Mouse (Mus musculus) lung, postnatal 0 days (tissue): ENCODE results near the gene Ift140. TPM values are rescaled to one million over a fixed set of nuclear protein-coding genes. Genes with fewer than 3 reads are reported as not detected.

Source experiments
- ATAC-seq: fragments of 200-750 bp; cut with Nextera tagmentation; 2 replicates; pipeline ENCODE4 v1.8.0; 2017; ENCODE audit warnings: moderate library complexity
- DNase-seq: peaks from one replicate; pipeline ENCODE4 v3.0.0-alpha.2; 2016; ENCODE audit warnings: low spot score
- H3K27ac ChIP-seq: fragments of 300-500 bp; sonication (generic); 2 replicates; pipeline ENCODE4 v1.5.1; 2014; ENCODE audit warnings: antibody characterized with exemption, mild to moderate bottlenecking, low read length, mixed read lengths
- H3K27me3 ChIP-seq: fragments of 300-500 bp; sonication (generic); replicated peaks from 2 replicates; pipeline ENCODE4 v1.6.1; 2014; ENCODE audit warnings: low read length, mixed read lengths; ENCODE audit not compliant: insufficient read depth
- H3K36me3 ChIP-seq: fragments of 300-500 bp; sonication (generic); 2 replicates; pipeline ENCODE4 v1.6.1; 2014; ENCODE audit warnings: low read length, mixed read lengths; ENCODE audit not compliant: insufficient read depth
- H3K4me1 ChIP-seq: fragments of 300-500 bp; sonication (generic); 2 replicates; pipeline ENCODE4 v1.6.1; 2014; ENCODE audit warnings: antibody characterized with exemption, low read depth, low read length, mixed read lengths; ENCODE audit not compliant: insufficient read depth
- H3K4me2 ChIP-seq: fragments of 300-500 bp; sonication (generic); replicated peaks from 2 replicates; pipeline ENCODE4 v1.6.1; 2014; ENCODE audit warnings: low read depth, mild to moderate bottlenecking, low read length, moderate library complexity, mixed read lengths
- H3K4me3 ChIP-seq: fragments of 300-500 bp; sonication (generic); 2 replicates; pipeline ENCODE4 v1.5.1; 2014; ENCODE audit warnings: low read depth, low read length
- H3K9ac ChIP-seq: fragments of 300-500 bp; sonication (generic); replicated peaks from 2 replicates; pipeline ENCODE4 v1.6.1; 2014; ENCODE audit warnings: low read depth, mild to moderate bottlenecking
- H3K9me3 ChIP-seq: fragments of 300-500 bp; sonication (generic); 2 replicates; pipeline ENCODE4 v1.6.1; 2016; ENCODE audit warnings: low read length, mixed read lengths
- CTCF ChIP-seq: IDR thresholded peaks from 2 replicates; pipeline ENCODE4 v1.5.1; 2016; ENCODE audit warnings: antibody characterized with exemption, mild to moderate bottlenecking
- EP300 ChIP-seq: IDR thresholded peaks from 2 replicates; pipeline ENCODE4 v1.6.1; 2016; ENCODE audit warnings: antibody characterized with exemption, mild to moderate bottlenecking, control low read depth
- WGBS: fragments of 180-500 bp; shearing (Covaris S2); extraction: QIAGEN DNeasy Blood & Tissue Kit; methylation state at CpG from one replicate; pipeline ENCODE4 v1.1.7; 2014; 5-methylcytosine and 5-hydroxymethylcytosine counted together
- polyA plus RNA-seq: library from polyadenylated mRNA; unstranded; fragments of >200 nt; fragmentation: Nextera tagmentation; extraction: Ambion mirVana; gene quantifications from 2 replicates; pipeline ENCODE4 v1.2.1, GENCODE M21; 2015

The Ift140 gene
- polyA plus RNA-seq, 1 experiment from 2014 or later: 6.8 TPM

DNA sequence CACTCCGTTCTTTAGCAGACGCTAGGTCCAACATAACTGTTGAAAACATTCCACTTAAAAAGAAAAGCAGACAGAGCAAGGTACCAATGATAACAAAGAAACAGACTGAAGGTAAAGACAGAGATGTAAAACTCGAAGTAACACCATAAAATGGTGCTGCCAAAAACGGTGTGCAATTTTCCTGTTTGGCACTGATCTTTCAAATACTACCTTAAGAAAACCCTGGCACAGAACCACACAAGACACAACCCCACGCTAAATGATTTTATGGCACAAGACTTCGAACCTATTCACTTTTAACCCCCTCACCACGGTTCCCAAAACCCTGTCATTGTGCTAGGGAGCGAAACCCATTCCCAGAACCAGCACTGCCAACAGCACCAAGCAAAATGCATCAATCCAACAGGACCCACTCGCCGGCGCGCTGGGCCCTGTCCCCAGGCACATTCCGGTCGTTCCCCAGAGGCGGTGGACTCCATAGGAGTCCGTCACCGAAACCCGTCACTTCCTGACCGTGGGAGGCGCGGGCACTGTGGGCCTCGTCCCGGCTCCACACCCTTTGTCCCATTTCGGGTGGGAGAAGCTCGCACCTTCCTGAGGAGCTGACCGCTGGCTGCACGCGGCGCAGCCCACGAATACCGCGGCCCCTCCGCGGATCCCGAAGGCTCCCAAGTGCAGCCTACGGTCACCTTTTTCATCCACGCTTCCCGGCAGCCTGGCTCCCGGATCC is 879 bp upstream of the Ift140 start:
- peak overlapping the region; percentile 85 for H3K9ac ChIP-seq
- peak overlapping the region; percentile 96 for H3K4me3 ChIP-seq
- no peaks in the 10 kb centered on the region for H3K9me3 ChIP-seq
- H3K27ac ChIP-seq: peak overlapping the region; percentile 95
- H3K27me3 ChIP-seq: no peaks in the 10 kb centered on the region
- WGBS: under 1% methylated on average over 38 of the region's 39 CpGs
- 0 out of 2 replicates have a peak, but pooled peaks cover 3% of the 10 kb centered on the region for H3K36me3 ChIP-seq
- H3K4me1 ChIP-seq: peaks cover 5% of the 10 kb centered on the region; the same call in 1 of the 2 replicates
- DNase-seq (peak; percentile 63), ATAC-seq (peak; percentile 12)
- TF ChIP-seq CTCF: no peak
- H3K4me2 ChIP-seq: peak overlapping the region; percentile 95

DNA sequence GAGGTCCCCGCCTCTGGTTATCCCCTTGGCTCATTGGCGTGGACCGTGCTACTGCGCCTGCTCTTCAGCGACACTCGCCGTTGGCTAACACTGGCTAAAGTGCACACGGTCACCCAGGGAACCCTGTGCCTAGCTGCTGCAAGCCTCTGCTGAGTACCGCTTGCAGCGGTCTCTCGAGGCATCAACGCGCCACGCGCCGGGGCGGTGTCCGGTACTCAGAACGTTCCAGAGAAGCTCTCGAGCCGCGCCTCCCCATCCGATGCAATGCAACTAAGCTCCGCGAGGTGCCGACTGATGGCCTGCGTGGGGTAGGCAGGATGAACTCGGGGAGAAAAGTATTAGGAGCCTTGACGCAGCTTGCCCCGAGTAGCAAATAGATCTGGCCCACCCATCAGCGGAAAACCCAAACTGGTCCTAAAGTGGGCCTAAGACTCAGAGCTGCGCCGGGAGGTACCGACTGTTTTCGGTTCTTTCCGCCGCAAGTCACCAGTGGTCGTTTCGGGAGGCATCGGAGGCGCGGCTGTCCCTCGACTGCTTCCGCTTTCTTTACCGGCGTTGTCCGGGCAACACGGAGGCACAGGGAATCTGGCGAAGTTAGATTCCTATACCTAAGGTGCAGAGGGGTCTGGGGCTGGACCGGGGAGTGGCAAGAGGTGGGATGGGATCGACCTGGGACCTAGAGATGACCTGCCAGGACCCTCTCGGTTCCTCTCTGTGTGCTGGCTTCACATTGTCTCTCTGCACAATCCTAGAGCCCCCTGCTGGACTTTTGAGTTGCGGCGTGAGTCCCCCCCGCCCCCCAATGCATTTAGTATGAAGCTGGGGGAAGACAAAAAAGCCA is 627 bp downstream of the Ift140 start:
- H3K9me3 ChIP-seq: no peaks in the 10 kb centered on the region
- H3K27me3 ChIP-seq: no peaks in the 10 kb centered on the region
- peak overlapping the region; percentile 54 for H3K9ac ChIP-seq
- H3K4me2 ChIP-seq: peak overlapping the region; percentile 87
- peaks cover 5% of the 10 kb centered on the region; the same call in 1 of the 2 replicates for H3K4me1 ChIP-seq
- H3K27ac ChIP-seq: peak overlapping the region; percentile 71
- no peaks in the 10 kb centered on the region for H3K36me3 ChIP-seq
- DNase-seq (peak; percentile 93), ATAC-seq (peak; percentile 87)
- TF ChIP-seq EP300: no peak
- TF ChIP-seq CTCF: peak; percentile 55
- H3K4me3 ChIP-seq: peak overlapping the region; percentile 56
- under 1% methylated on average over 55 of the region's 55 CpGs for WGBS

DNA sequence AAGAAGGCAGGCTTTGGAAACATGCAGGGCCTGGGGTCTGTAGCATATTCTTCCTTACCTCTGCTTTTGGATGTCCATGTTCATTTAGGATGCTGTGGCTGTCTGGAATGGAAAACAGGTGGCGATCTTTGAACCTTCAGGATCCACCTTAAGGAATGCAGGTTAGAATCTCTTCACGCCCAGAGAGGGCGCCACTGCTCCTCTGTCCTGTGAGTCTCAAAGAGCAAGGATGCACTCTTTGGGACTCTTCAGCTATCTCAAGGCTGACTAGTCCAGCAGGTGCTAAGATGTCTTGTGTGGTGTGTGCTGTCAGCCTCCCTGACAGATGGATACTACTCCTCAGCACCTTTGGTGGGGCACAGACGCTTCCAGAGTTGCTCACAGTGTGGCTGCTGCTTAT is 20.3 kb downstream of the Ift140 start:
- H3K4me2 ChIP-seq: no peak overlapping the region
- H3K27me3 ChIP-seq: no peaks in the 10 kb centered on the region
- no peak overlapping the region for H3K27ac ChIP-seq
- no peak overlapping the region for H3K4me3 ChIP-seq
- H3K9ac ChIP-seq: no peak overlapping the region
- H3K4me1 ChIP-seq: no peaks in the 10 kb centered on the region
- no peak for ATAC-seq
- WGBS: 54% methylated on average over 4 of the region's 4 CpGs
- peak; percentile 62 for TF ChIP-seq CTCF
- no peak for TF ChIP-seq EP300
- H3K36me3 ChIP-seq: peaks cover 9% of the 10 kb centered on the region; the same call in 1 of the 2 replicates
- H3K9me3 ChIP-seq: no peaks in the 10 kb centered on the region
- DNase-seq: peak; percentile 12

DNA sequence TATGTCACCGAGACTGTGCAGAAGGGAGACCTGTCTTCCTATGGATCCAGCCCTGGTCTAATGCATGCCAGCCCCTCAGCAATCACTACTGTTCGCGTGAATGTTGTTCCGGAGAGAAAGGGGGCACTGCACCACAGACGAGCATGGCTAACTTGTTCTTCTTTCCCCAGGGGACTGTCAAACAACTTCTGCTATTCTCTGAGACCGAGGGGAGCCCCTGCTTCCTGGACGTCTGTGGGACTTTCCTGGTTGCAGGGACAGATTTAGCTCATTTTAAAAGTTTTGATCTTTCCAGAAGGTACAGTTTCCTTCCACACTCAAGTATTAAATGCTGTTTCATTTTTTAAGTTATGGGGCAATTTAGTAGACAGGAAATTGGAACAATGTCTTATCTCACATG is 29.0 kb downstream of the Ift140 start:
- H3K27me3 ChIP-seq: no peaks in the 10 kb centered on the region
- H3K27ac ChIP-seq: no peak overlapping the region
- no peak overlapping the region for H3K4me3 ChIP-seq
- no peak overlapping the region for H3K4me2 ChIP-seq
- no peaks in the 10 kb centered on the region for H3K9me3 ChIP-seq
- TF ChIP-seq CTCF: no peak
- no peak for TF ChIP-seq EP300
- no peaks in the 10 kb centered on the region for H3K4me1 ChIP-seq
- WGBS: 65% methylated on average over 7 of the region's 7 CpGs
- peaks cover 3% of the 10 kb centered on the region; the same call in 1 of the 2 replicates for H3K36me3 ChIP-seq
- no peak overlapping the region for H3K9ac ChIP-seq
- DNase-seq: no peak
- no peak for ATAC-seq

DNA sequence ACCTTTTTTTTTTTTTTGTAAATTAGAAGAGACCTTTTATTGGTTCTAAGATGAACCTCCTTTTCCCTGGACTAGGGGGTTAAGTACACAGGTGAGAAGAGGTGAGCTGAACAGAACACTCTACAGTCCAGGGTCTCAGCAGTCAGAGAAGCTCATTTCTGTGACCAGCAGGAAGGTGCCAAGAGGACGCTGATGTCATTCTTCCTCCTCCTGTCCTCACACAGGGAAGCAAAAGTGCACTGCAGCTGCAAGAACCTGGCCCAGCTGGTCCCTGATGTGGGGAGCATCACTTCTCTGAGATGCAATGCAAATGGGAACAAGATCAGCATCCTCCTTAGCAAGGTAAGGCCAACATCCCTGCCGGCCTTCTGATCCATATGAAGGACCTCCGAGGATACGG is 29.4 kb downstream of the Ift140 start:
- H3K4me1 ChIP-seq: no peaks in the 10 kb centered on the region
- no peak overlapping the region for H3K4me3 ChIP-seq
- no peak overlapping the region for H3K4me2 ChIP-seq
- ATAC-seq: no peak
- no peaks in the 10 kb centered on the region for H3K9me3 ChIP-seq
- DNase-seq: no peak
- no peak for TF ChIP-seq EP300
- TF ChIP-seq CTCF: no peak
- H3K9ac ChIP-seq: no peak overlapping the region
- H3K27me3 ChIP-seq: no peaks in the 10 kb centered on the region
- no peak overlapping the region for H3K27ac ChIP-seq
- WGBS: 80% methylated on average over 4 of the region's 4 CpGs
- peaks cover 3% of the 10 kb centered on the region; the same call in 1 of the 2 replicates for H3K36me3 ChIP-seq

DNA sequence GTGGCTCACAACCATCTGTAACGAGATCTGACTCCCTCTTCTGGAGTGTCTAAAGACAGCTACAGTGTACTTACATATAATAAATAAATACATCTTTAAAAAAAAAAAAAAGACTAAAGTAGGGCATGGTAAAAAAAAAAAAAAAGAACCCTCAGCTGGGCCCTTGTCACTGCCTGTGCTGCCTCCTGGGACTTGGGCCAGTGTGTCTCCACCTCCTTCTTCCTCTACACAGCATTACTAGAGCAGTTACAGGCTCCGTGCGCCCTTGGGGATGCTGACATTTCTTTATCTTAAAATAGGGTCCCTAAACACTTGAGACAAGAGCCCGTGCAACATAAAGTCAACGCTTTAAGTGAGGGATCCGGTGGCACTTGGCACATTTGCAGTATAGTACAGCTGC is 31.3 kb downstream of the Ift140 start:
- 54% methylated on average over 5 of the region's 6 CpGs for WGBS
- Histone ChIP-seq H3K4me3 (no peak overlapping the region), H3K9me3 (no peaks in the 10 kb centered on the region), H3K4me1 (no peaks in the 10 kb centered on the region), H3K27me3 (no peaks in the 10 kb centered on the region), H3K27ac (no peak overlapping the region), H3K4me2 (no peak overlapping the region), H3K36me3 (peaks cover 6% of the 10 kb centered on the region; the same call in 1 of the 2 replicates), H3K9ac (no peak overlapping the region)
- no peak for DNase-seq
- TF ChIP-seq CTCF (no peak), EP300 (no peak)
- no peak for ATAC-seq
